Mouse (Mus musculus): ENCODE results near the gene Nbas.

Gene Nbas

GRCm38 (mm10) chr12:13532731-13533365 lies 263.9 kb downstream of the Nbas start:
- CTCF ChIA-PET: no interaction called here

- CTCF ChIA-PET: no interaction called here
These were observed 270.2 kb downstream of the Nbas start for GRCm38 (mm10) chr12:13539171-13539570.

- CTCF ChIA-PET: no interaction called here
These were observed 274.9 kb downstream of the Nbas start for GRCm38 (mm10) chr12:13543806-13544205.

- CTCF ChIA-PET: no interaction called here
These were observed 294.8 kb downstream of the Nbas start for GRCm38 (mm10) chr12:13563646-13564289.

GRCm38 (mm10) chr12:13564330-13564729 lies 295.4 kb downstream of the Nbas start:
- CTCF ChIA-PET: no interaction called here

GRCm38 (mm10) chr12:13566421-13566820 lies 297.5 kb downstream of the Nbas start:
- CTCF ChIA-PET: no interaction called here

- CTCF ChIA-PET: no interaction called here
These were observed 306.2 kb downstream of the Nbas start for GRCm38 (mm10) chr12:13575158-13575557.

GRCm38 (mm10) chr12:13575605-13576600 lies 307.0 kb downstream of the Nbas start:
- CTCF ChIA-PET: interaction anchor here (0.6 kb wide), 1 partner anchor 1293 kb away, joined by 3 read pairs; no protein-coding TSS in a partner anchor

GRCm38 (mm10) chr12:13576761-13577160 lies 307.8 kb downstream of the Nbas start:
- CTCF ChIA-PET: interaction anchor here (0.6 kb wide), 1 partner anchor 1294 kb away, joined by 3 read pairs; no protein-coding TSS in a partner anchor

- CTCF ChIA-PET: no interaction called here
These were observed 311.9 kb downstream of the Nbas start for GRCm38 (mm10) chr12:13580796-13581195.

- CTCF ChIA-PET: no interaction called here
These were observed 314.5 kb downstream of the Nbas start for GRCm38 (mm10) chr12:13583386-13583785.

GRCm38 (mm10) chr12:13585527-13586156 lies 316.7 kb downstream of the Nbas start:
- CTCF ChIA-PET: no interaction called here

- CTCF ChIA-PET: no interaction called here
These were observed 318.7 kb downstream of the Nbas start for GRCm38 (mm10) chr12:13587675-13588074.

- CTCF ChIA-PET: no interaction called here
These were observed 320.1 kb downstream of the Nbas start for GRCm38 (mm10) chr12:13589021-13589420.

GRCm38 (mm10) chr12:13594746-13595469 lies 326.0 kb downstream of the Nbas start:
- CTCF ChIA-PET: no interaction called here

GRCm38 (mm10) chr12:13597026-13597425 lies 328.1 kb downstream of the Nbas start:
- CTCF ChIA-PET: no interaction called here

GRCm38 (mm10) chr12:13598545-13598944 lies 329.6 kb downstream of the Nbas start:
- CTCF ChIA-PET: no interaction called here

- CTCF ChIA-PET: no interaction called here
These were observed 333.5 kb downstream of the Nbas start for GRCm38 (mm10) chr12:13602414-13602813.

GRCm38 (mm10) chr12:13607021-13607420 lies 338.1 kb downstream of the Nbas start:
- CTCF ChIA-PET: no interaction called here

- CTCF ChIA-PET: no interaction called here
These were observed 340.1 kb downstream of the Nbas start for GRCm38 (mm10) chr12:13609027-13609426.

- CTCF ChIA-PET: no interaction called here
These were observed 344.1 kb downstream of the Nbas start for GRCm38 (mm10) chr12:13613041-13613440.
